Mouse (Mus musculus) ZHBTc4 (cell line): ENCODE data around the gene Mef2c.

Source experiments
- DNase-seq: peaks from one replicate; pipeline ENCODE4 v3.0.0-alpha.2; 2011; ENCODE audit warnings: low read depth, low spot score

The Mef2c gene

GRCm38 (mm10) chr13:83662089-83662551 is 158.3 kb downstream of the Mef2c start:
- DNase-seq: peak; percentile 23

- no peak for DNase-seq
Observed at GRCm38 (mm10) chr13:83666179-83666578, 162.3 kb downstream of the Mef2c start.

GRCm38 (mm10) chr13:83667051-83667450 is 163.2 kb downstream of the Mef2c start:
- no peak for DNase-seq

- DNase-seq: no peak
Observed at GRCm38 (mm10) chr13:83707611-83708010, 203.8 kb downstream of the Mef2c start.

GRCm38 (mm10) chr13:83712778-83713380 is 209.0 kb downstream of the Mef2c start:
- no peak for DNase-seq

GRCm38 (mm10) chr13:83713661-83714291 is 209.9 kb downstream of the Mef2c start:
- DNase-seq: peak; percentile 68

GRCm38 (mm10) chr13:83714466-83715307 is 210.9 kb downstream of the Mef2c start:
- DNase-seq: peak; percentile 84

GRCm38 (mm10) chr13:83715308-83715785 is 211.5 kb downstream of the Mef2c start:
- DNase-seq: no peak

GRCm38 (mm10) chr13:83715971-83716615 is 212.3 kb downstream of the Mef2c start:
- no peak for DNase-seq
